24 mouse cellular contexts compared by ENCODE assay signal in the genomic region with DNA sequence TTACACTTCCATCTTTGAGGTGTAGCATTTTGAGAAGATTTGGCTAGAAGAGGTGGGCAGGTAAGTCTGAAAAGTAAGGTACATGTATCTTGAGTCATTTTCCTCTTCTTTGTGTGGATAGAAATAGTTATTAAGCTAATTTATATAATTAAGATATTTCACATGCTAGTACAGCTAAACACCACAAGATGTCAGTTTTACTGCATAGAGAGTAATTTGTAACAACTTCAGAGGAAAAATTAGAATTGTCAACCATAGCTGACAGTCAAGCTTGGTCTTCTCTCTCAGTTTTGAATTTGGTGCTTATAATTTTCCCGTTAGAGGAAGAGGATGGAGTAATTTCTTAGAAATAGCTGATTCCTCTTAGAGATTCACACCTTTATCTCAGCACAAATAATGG.
DNase-seq lines count a peak whose midpoint lies in the region; ATAC-seq and TF ChIP-seq lines count a peak whose summit lies in the region.
"Had no signal": no experiment of that assay in that cellular context is flagged by ENCODE, and none has a peak within 500 bp of the region (broad histone marks: within the 10 kb centered on the region; RNA-seq: fewer than 3 reads in every experiment).

No protein-coding gene starts in this region.

- ATAC-seq in forebrain, embryonic 14.5 days: no peak
- ATAC-seq in forebrain, embryonic 16.5 days: no peak
- ATAC-seq: CD4-positive, CD25-positive, alpha-beta regulatory T cell, adult 4 months had no signal

- TF ChIP-seq CTCF in layer of hippocampus, adult 2 months (conservative IDR thresholded peaks at IDR 0.05): peak; percentile 65
- TF ChIP-seq CTCF in brain, embryonic 14.5 days (IDR thresholded peaks at IDR 0.05; ENCODE audit: borderline replicate concordance, extremely low read depth, insufficient read depth, insufficient read length): no peak

- peak; percentile 2 for DNase-seq in forebrain, embryonic 14.5 days (ENCODE audit: low spot score)
- no peak for DNase-seq in layer of hippocampus, adult 2 months (ENCODE audit: low spot score in 2 of 2)
- no peak for DNase-seq in layer of hippocampus, adult 18-20 months (ENCODE audit: low spot score in 2 of 2)
- peak; percentile 19 for DNase-seq in 3T3-L1 (ENCODE audit: low read depth, low spot score)
- peak; percentile 1 for DNase-seq in brain, embryonic 14.5 days (ENCODE audit: low read depth)
- no peak for DNase-seq in lung, postnatal 14 days
- DNase-seq in embryo, embryonic 11 days: no peak
- DNase-seq: adrenal gland, adult 2 months; adrenal gland, postnatal 14 days; cerebellum, adult 18-20 months; cerebellum, adult 9-10 months; cerebellum, postnatal 14 days; gastrocnemius, postnatal 25 days; heart, adult 18-20 months; heart, postnatal 10 days; heart, postnatal 36 days had no signal

- no peaks in the 10 kb centered on the region for H3K4me1 ChIP-seq in forebrain, embryonic 14.5 days (ENCODE audit: control insufficient read depth, insufficient read depth, low read length)
- H3K4me1 ChIP-seq in forebrain, embryonic 16.5 days (replicated peaks; ENCODE audit: control insufficient read depth, insufficient read depth, low read length): no peaks in the 10 kb centered on the region
- H3K4me1 ChIP-seq: embryonic facial prominence, embryonic 12.5 days; embryonic facial prominence, embryonic 15.5 days; heart, embryonic 12.5 days; heart, embryonic 15.5 days; hindbrain, embryonic 10.5 days had no signal

- no peaks in the 10 kb centered on the region for H3K36me3 ChIP-seq in forebrain, embryonic 14.5 days (ENCODE audit: control insufficient read depth, insufficient read depth, low read length)
- no peaks in the 10 kb centered on the region for H3K36me3 ChIP-seq in forebrain, embryonic 16.5 days (ENCODE audit: control insufficient read depth, insufficient read depth)
- H3K36me3 ChIP-seq: embryonic facial prominence, embryonic 12.5 days; embryonic facial prominence, embryonic 15.5 days; heart, embryonic 12.5 days; heart, embryonic 15.5 days; hindbrain, embryonic 10.5 days had no signal

- no peak overlapping the region for H3K27ac ChIP-seq in forebrain, embryonic 14.5 days (ENCODE audit: low read depth, low read length)
- H3K27ac ChIP-seq in forebrain, embryonic 16.5 days (ENCODE audit: low read length): no peak overlapping the region
- no peak overlapping the region for H3K27ac ChIP-seq in layer of hippocampus, adult 2 months
- H3K27ac ChIP-seq: embryonic facial prominence, embryonic 12.5 days; embryonic facial prominence, embryonic 15.5 days; heart, embryonic 15.5 days; hindbrain, embryonic 10.5 days; hindbrain, embryonic 14.5 days had no signal

- no peak overlapping the region for H3K9ac ChIP-seq in forebrain, embryonic 14.5 days (ENCODE audit: low read length)
- no peak overlapping the region for H3K9ac ChIP-seq in forebrain, embryonic 16.5 days (replicated peaks; ENCODE audit: low read depth, low read length)
- H3K9ac ChIP-seq: embryonic facial prominence, embryonic 12.5 days; embryonic facial prominence, embryonic 15.5 days; heart, embryonic 12.5 days; heart, embryonic 15.5 days; hindbrain, embryonic 14.5 days had no signal

- TF ChIP-seq POLR2A in brain, embryonic 14.5 days (IDR thresholded peaks at IDR 0.05; ENCODE audit: borderline replicate concordance, extremely low read depth, insufficient read depth, insufficient read length, poor library complexity, severe bottlenecking): no peak

- H3K9me3 ChIP-seq in forebrain, embryonic 14.5 days (replicated peaks; ENCODE audit: control insufficient read depth, low read length): no peaks in the 10 kb centered on the region
- H3K9me3 ChIP-seq in forebrain, embryonic 16.5 days (ENCODE audit: control insufficient read depth, low read length): no peaks in the 10 kb centered on the region
- H3K9me3 ChIP-seq: embryonic facial prominence, embryonic 12.5 days; embryonic facial prominence, embryonic 15.5 days; heart, embryonic 12.5 days; heart, embryonic 15.5 days had no signal

- no peak overlapping the region for H3K4me3 ChIP-seq in forebrain, embryonic 14.5 days (ENCODE audit: low read depth, low read length)
- no peak overlapping the region for H3K4me3 ChIP-seq in forebrain, embryonic 16.5 days (replicated peaks; ENCODE audit: low read length)
- no peak overlapping the region for H3K4me3 ChIP-seq in layer of hippocampus, adult 2 months
- H3K4me3 ChIP-seq: embryonic facial prominence, embryonic 12.5 days; embryonic facial prominence, embryonic 15.5 days; heart, embryonic 12.5 days; heart, embryonic 15.5 days; hindbrain, embryonic 10.5 days had no signal

- H3K4me2 ChIP-seq in forebrain, embryonic 14.5 days (ENCODE audit: low read length): no peak overlapping the region
- no peak overlapping the region for H3K4me2 ChIP-seq in forebrain, embryonic 16.5 days (ENCODE audit: low read length)
- H3K4me2 ChIP-seq: embryonic facial prominence, embryonic 12.5 days; embryonic facial prominence, embryonic 15.5 days; heart, embryonic 12.5 days; heart, embryonic 15.5 days; hindbrain, embryonic 14.5 days had no signal

- 78% methylated on average over 1 of the region's 1 CpGs for WGBS in forebrain, embryonic 14.5 days
- 82% methylated on average over 1 of the region's 1 CpGs for WGBS in forebrain, embryonic 16.5 days

- H3K27me3 ChIP-seq in forebrain, embryonic 14.5 days (replicated peaks; ENCODE audit: control insufficient read depth, insufficient read depth, low read length): no peaks in the 10 kb centered on the region
- no peaks in the 10 kb centered on the region for H3K27me3 ChIP-seq in forebrain, embryonic 16.5 days (replicated peaks; ENCODE audit: control insufficient read depth, insufficient read depth, low read length)
- H3K27me3 ChIP-seq: embryonic facial prominence, embryonic 12.5 days; embryonic facial prominence, embryonic 15.5 days; heart, embryonic 12.5 days; heart, embryonic 15.5 days had no signal

Comparison
In these comparisons a context has a peak if more than half of its experiments do, and no peak if none do; other contexts are left out.
1. DNase-seq: peak in forebrain, embryonic 14.5 days (single experiment), 3T3-L1 (single experiment) and brain, embryonic 14.5 days (single experiment); none in layer of hippocampus, adult 2 months (0 of 2), layer of hippocampus, adult 18-20 months (0 of 2), lung, postnatal 14 days (single experiment) and embryo, embryonic 11 days (single experiment).